Mouse (Mus musculus): Measurements from ENCODE around the gene Cuedc1.
"Not testable (repeated sequence)": the region's sequence is repeated elsewhere in the genome, so short reads cannot be mapped to it uniquely, and the experiment has no call there.

Gene Cuedc1

GRCm38 (mm10) chr11:88170606-88171005 is 72.7 kb downstream of the Cuedc1 start:
- no peak for DNase-seq (ENCODE audit: low spot score in 2 of 2)

GRCm38 (mm10) chr11:88171876-88172442 is 74.1 kb downstream of the Cuedc1 start:
- no peak for DNase-seq (ENCODE audit: low spot score in 2 of 2)

DNA sequence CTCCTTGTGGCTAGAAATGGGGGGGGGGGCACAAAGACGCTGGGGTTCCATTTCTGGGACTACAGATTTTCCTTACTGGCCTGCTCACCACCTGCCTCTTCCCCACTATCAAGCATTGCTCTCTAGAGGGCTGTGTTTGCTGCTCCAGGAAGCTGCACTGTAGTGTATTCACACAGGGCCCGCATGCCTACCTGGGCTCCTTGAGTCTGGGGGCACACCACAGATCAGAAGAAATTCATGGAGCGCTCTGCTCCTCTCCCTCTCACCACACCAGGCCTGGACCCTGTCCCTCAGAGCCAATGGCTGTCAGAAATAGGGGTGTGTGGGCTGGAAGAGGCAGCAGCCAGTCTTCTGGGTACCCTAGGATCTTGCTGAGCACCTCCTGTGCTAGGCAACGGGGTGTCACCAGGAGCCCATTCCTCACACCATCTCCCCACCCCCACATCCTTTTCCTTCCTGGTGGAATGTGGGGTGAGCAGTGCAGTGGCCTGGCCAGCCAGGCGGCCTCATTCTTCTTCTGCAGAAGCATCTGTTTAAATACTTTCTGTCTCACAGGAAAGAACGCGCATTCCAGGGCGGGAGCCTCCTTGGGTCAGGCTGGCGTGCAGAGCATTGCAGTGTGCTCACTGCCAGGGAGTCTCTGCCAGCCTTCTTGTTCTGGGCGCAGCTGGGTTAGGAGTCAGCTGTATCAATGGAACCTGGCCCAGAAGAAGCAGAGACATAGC is 74.9 kb downstream of the Cuedc1 start:
- no peak for DNase-seq (ENCODE audit: low spot score in 2 of 2)

GRCm38 (mm10) chr11:88173386-88174025 is 75.6 kb downstream of the Cuedc1 start:
- DNase-seq (ENCODE audit: low spot score in 2 of 2), result no peak

GRCm38 (mm10) chr11:88180467-88180958 is 82.7 kb downstream of the Cuedc1 start:
- no peak for DNase-seq (ENCODE audit: low spot score in 2 of 2)

- no peak for DNase-seq (ENCODE audit: low spot score in 2 of 2)
Observed at GRCm38 (mm10) chr11:88180959-88181619, 83.2 kb downstream of the Cuedc1 start.

- DNase-seq (ENCODE audit: low spot score in 2 of 2), result no peak
Observed at GRCm38 (mm10) chr11:88184632-88185180, 86.8 kb downstream of the Cuedc1 start.

DNA sequence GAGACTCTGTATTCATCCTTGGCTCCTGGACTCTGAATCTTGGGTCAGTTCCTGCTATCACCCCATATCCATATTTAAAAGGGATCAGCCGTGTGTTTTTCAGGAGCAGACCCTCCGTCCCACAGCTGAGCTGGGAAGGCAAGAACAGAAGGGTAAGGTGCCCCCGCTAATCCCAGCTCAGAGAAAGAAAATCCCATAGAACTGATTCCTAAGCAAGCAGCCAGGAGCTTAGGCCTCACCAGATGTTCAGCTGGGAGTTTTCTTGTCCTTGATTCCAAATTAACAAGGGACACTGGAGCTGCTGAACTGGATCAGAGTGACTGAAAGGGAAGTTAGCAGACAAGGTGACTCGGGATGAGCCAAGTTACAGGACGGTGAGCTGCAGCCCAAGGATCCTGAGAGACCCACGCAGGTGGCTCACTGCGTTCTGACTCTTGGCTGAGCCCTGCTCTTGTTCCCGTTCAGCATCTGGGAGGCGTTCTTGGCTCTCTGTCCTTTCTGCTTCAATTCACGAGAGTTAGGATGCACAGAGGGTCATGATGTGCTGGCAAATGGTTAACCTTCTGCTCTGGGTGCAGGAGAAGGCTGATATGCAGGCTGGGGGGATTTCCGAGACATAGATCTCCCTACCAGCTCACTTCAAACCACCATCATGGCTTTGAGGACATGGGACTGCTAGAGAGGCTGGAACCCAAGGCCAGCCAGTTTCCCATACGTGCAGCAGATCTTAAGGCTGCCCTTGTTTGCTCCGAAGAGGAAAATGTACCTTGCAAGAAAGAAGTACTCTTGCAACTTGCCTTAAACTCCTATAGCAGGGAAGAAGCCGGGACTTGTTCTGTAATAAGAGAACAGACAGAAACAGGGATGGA is 88.5 kb downstream of the Cuedc1 start:
- DNase-seq (ENCODE audit: low spot score in 2 of 2), result no peak

- DNase-seq (ENCODE audit: low spot score in 2 of 2), result no peak
Observed at GRCm38 (mm10) chr11:88186947-88187243, 89.0 kb downstream of the Cuedc1 start.

DNA sequence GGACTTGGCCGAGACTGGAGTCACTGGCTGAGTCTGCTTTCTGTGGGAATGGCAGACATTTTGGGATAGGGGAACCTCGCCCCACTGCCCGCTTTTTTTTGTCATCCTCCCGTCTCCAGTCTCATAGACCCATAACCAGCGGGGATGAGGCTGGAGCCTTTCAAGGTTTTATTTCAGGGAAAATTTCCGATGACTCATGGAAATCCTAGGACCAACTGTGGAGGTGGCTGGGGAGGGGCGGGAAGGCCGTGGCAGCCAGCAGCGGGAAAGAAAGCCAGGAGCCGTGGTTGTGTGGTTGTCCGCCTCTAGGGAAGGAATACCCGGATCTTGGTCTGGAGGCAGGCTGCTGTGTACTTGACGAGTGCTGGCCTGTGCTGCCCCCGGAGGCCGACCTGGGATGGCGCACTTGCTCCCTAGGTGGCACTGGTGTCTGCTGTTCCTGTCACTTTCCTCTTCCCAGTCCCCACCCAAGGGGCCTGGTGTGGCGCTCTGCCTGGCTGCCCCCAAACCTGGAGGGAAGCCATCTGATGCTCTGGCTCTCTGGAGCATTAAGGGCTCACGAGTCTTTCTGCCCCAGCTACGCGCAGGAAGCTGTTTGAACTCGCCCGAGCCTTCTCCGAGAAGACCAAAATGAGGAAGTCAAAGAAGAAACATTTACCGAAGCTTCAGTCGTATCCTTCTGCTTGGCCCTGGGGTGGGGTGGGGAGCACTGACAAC is 89.7 kb downstream of the Cuedc1 start:
- DNase-seq (ENCODE audit: low spot score in 2 of 2), result peak; percentile 69 to 84

GRCm38 (mm10) chr11:88188216-88188615 is 90.4 kb downstream of the Cuedc1 start:
- DNase-seq (ENCODE audit: low spot score in 2 of 2), result no peak

DNA sequence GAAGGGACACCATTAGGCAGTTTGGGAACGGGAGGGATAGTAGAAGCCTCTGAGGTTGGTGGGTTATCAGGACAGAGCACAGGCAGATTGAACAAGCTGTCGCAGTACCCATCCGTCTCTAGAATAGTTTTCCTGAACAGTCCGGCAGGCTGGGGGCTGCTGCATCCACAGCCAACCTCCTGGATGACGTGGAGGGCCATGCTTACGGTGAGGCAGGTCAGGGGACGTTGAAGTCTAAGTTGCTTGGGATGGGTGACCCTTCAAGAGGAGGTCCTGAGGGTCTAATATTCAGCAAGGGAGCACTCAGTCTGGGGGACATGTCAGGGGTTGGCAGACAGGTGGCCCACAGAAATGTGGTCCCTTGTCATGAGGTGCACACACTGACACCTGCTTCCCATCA is 90.8 kb downstream of the Cuedc1 start:
- DNase-seq (ENCODE audit: low spot score in 2 of 2), result no peak

- DNase-seq (ENCODE audit: low spot score in 2 of 2), result no peak
Observed at GRCm38 (mm10) chr11:88192595-88192994, 94.7 kb downstream of the Cuedc1 start.

GRCm38 (mm10) chr11:88193098-88193823 is 95.4 kb downstream of the Cuedc1 start:
- no peak for DNase-seq (ENCODE audit: low spot score in 2 of 2)

DNA sequence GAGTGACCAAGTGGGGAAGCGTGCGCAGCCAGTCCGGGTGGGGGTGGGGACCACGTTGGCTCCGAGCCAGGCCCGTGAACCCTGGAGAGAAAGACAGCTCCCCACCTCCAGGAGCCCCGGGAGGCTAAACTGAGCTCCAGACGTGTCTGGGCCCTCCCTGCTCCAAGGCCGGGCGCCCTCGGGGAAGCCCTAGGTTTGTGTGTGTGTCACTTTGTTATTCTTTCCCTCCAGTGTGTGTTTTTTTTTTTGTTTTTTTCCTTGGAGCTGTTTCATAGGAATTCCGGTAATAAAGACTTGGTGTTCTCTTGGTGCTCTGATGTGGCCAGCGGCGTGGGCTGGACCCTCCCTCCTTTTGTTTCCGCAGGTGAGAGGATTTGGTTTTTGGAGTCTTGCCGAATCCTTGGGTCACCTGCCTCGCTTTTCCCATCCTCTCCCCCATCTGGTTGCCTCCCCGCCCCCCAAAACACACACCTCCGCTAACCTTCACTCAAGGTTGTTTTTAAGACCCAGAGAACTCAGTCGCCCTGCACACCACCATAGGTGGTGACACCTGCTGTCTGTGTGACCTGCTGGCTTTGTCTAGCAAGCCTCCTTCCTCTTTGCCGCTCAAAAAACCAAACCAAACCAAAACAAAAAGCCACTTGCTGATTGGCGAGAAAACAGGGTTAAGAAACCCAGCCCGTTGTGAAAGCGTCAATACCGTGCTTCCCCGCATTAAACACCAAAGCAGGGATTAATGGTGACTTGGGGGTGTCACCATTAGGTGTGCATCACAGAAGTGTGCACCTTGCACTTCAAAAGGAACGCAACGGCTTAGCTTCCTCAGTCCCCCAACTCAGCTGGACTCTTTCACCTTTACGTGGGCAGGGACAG is 96.2 kb downstream of the Cuedc1 start:
- DNase-seq (ENCODE audit: low spot score in 2 of 2), result no peak

GRCm38 (mm10) chr11:88195699-88196098 is 97.8 kb downstream of the Cuedc1 start:
- not testable (repeated sequence) for DNase-seq (ENCODE audit: low spot score in 2 of 2)

DNA sequence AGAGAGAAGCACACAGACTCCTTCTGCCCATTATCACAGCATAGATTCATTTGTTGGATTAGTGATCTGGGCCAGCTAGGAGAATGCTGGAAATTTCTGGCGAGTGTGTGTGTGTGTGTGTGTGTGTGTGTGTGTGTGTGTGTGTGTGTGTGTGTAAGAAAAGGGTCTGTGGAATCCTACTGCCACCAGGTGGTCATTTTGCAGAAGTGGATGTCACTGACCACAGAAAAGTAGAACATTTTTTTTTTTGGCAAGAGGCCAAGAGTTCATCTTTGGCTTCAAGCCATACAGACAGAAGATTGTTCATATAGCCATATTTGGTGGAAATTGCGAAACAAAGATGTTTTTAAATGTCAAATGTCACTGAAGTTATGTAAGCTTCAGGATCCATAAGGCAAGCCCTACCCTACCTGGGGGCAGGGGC is 99.3 kb downstream of the Cuedc1 start:
- peak in 1 of 2 experiments; percentile 38 for DNase-seq (ENCODE audit: low spot score in 2 of 2)

DNA sequence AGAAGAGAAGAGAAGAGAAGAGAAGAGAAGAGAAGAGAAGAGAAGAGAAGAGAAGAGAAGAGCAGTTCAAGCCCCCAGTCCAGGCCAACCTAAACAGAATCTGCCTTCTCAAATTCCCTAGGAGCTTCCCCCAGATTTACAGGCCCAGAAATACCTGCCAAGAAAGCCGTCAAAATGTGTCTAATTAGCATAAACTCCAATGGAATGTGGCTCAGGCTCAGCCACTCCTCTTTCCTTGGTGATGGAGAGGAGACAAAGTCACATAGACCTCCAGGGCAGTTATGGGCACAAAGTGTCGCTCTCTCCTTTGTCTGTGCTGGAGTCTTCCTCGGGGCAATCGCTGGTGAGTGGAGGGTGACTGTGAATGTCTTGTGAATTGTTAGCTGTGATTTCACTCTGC is 100.4 kb downstream of the Cuedc1 start:
- DNase-seq (ENCODE audit: low spot score in 2 of 2), result no peak

GRCm38 (mm10) chr11:88201172-88201571 is 103.3 kb downstream of the Cuedc1 start:
- DNase-seq (ENCODE audit: low spot score in 2 of 2), result no peak
